Mouse (Mus musculus) gastrocnemius, postnatal 10 days (tissue): ENCODE data around the gene Tmc3. TPM values are rescaled to one million over a fixed set of nuclear protein-coding genes. Genes with fewer than 3 reads are reported as not detected.

Experiments
- DNase-seq: peaks from one replicate; pipeline ENCODE4 v3.0.0; 2021; ENCODE audit warnings: mixed read lengths
- total RNA-seq, 2 experiments: library from RNA; stranded (reverse); gene quantifications; 2 replicates each; pipeline ENCODE4 v1.2.3; 2021

Tmc3 gene
- total RNA-seq, 2 experiments from 2014 or later: 0.80 to 1.6 TPM

DNA sequence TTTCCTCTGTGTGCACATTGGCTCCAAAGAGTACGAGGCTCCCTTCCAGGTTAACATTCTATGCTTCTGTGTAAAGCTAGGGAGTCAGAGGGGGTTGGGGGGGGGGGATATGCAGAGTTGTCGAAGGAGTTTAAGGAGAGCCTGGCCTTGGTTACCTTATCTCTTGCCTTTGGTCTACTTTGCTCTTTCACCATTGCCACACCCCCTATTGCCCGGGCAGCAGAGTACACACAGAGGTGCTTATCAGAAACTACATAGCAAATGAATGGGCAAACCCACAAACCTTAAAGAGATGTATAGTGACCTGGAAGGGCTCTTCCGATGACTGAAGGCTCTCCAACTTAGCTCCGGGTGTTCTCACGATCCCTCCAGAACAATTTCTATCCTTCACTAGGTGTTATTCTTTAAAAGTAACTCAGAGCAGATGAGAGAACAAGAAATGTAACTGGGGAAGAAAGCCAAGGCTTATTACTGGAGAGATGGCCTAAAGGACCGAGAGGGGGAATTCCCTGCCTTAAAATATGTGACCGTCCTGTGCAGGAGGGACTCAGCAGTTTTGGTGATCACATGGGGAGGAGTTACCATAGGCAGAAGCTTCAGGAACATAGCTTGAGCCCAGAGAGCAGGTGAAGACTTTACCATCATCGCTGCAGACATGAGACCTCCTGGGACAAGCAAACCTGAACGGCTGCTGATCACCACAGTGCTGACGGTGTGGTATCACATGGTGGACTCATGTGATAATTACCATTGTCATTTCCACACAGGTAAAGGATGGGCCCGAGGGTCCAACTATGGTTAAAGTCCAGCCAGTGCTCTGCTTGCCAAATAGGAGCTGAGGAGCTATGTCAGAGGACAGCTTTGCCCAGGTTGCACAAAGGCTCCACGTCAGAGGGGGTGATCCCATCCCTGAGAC lies 14.5 kb downstream of the Tmc3 start:
- DNase-seq: no peak

- peak; percentile 64 for DNase-seq
Observed at GRCm38 (mm10) chr7:83599913-83600286, 15.2 kb downstream of the Tmc3 start.

- no peak for DNase-seq
Observed at GRCm38 (mm10) chr7:83604180-83604944, 19.6 kb downstream of the Tmc3 start.

- no peak for DNase-seq
Observed at GRCm38 (mm10) chr7:83606796-83607195, 22.1 kb downstream of the Tmc3 start.

DNA sequence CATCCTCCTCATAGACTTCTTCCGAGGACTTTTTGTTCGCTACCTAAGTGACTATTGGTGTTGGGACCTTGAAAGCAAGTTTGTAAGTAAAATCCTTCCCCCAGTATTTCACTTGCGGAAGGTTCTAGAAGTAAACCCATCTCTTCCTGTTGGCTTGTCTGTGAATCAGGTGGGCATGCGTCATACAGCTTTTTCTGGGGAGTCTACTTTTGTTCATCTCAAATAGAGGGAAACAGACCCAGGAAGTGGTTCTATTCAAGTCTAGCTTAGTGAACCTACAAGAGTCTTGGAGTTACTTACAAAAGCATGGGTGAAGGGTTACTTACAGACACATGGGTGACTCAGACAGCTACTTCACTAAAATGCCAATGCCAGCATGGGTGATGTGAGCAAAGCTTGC lies 25.2 kb downstream of the Tmc3 start:
- DNase-seq: no peak

- no peak for DNase-seq
Observed at GRCm38 (mm10) chr7:83611886-83612285, 27.2 kb downstream of the Tmc3 start.

GRCm38 (mm10) chr7:83615272-83615671 lies 30.5 kb downstream of the Tmc3 start:
- no peak for DNase-seq

- no peak for DNase-seq
Observed at GRCm38 (mm10) chr7:83615815-83616214, 31.1 kb downstream of the Tmc3 start.

- DNase-seq: no peak
Observed at GRCm38 (mm10) chr7:83616268-83616667, 31.5 kb downstream of the Tmc3 start.

DNA sequence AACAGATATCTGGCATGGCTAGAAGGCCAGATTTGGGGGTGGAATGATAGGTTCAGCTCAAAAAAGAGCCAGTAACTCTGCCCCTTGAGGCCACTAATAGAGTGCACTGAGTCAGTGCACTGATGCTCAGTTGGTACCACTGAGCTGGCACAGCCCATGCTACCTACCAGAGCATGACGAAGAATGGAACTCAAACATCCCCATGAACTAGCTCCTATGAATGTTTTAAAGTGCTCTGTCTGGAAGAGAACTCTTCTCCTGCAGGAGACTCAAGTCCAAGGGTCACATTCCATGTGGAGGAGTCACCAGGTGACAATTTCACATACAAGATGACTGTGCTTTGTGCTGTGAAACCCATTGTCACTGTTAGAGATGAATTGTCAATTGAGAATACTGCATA lies 34.0 kb downstream of the Tmc3 start:
- no peak for DNase-seq

- DNase-seq: no peak
Observed at GRCm38 (mm10) chr7:83622582-83622981, 37.9 kb downstream of the Tmc3 start.

DNA sequence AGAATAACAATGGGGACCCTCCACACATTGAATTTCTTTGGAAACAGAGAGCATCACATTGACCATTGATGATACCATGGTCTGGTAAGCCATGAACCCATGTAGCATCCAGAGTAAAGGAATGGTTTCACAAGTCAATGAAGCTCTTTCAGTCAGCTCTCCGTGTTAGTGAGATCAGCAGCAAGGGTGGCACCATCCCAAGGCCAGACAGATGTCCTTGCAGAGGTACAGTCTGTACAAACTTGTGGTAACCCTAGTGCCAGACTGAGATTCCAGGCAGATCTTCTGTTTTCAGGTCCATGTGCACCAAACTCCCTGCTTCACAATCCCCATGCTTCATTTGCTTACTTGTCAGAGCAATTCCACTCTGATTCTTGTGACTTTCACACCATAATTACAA lies 39.3 kb downstream of the Tmc3 start:
- DNase-seq: no peak

DNA sequence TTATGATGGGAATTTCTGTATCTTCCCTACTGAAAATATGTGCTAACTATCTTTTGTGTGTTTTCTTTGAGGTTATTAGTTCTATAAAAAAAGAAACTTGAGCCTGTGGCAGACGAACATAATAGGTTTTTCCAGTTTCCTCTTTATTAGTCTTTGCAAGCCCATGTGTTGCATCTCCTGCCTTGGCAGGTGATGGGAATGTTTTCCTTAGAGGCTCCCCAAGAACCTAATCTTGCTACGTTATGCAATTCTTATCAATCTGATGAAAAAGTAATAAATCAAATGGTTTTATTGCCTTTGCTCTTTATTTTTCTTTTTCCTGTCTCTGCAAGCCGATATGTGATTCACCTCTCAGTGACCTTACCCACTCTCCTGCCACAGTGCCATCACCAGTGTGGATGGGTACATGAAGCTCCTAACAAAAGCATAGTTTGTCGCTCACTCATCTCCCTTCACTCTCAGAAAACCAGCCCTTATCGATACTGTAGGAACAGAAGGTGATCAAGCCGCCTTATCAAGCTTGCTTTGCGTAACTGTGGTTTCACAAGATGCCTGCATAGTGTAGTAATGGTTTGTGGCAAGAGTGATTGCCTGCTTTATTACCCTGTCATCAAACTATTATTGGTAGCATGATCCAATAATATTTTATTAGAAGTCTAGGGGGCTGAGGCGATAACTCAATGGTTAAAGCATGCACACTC lies 42.0 kb downstream of the Tmc3 start:
- DNase-seq: no peak

GRCm38 (mm10) chr7:83627369-83627768 lies 42.6 kb downstream of the Tmc3 start:
- no peak for DNase-seq

GRCm38 (mm10) chr7:83631073-83631827 lies 46.5 kb downstream of the Tmc3 start:
- DNase-seq: no peak

GRCm38 (mm10) chr7:83631828-83632681 lies 47.3 kb downstream of the Tmc3 start, which contains the start of gene Stard5:
Gene Stard5, plus strand, starts transcription at chr7:83631959.
- peak; percentile 86 for DNase-seq

DNA sequence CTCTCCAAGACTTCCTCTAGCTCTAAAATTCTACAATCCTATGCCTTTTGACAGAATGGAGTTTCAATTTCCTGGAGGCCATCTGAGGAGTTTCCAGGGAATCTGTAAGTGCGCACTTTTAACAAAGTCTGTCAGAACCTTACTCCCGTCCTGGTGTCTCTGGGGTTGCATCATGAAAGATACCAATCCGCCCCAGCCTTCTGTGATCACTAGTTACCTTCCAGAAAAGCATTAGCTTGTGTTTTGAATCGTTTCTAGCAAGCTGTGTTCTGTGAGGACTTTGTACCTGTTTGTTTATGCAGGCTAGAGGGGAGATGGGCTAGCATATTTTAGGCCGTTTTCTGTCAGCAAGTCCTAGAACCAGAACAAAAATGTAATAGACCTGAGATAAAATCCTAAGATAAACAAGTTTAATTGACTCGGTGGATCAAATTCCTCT lies 48.0 kb downstream of the Tmc3 start:
- no peak for DNase-seq

DNA sequence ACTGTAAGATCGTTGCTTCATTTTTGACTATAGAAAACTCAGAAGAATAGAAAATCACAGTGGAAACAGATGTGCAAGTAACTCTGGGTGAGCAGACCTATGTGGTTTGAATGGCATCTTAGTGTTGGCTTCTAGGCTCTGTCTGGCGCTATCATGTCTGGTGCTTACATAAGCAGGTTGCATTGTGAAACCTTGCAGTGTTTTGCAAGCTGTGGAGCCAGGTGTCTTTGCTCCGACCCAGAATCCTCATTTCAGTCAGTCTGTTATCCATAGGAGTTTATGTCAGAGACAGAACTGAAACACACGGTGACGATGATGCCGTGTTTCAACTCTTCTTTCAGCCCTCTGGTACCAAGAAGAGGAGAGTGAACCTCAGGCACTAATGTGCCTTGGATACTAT lies 49.1 kb downstream of the Tmc3 start:
- DNase-seq: no peak

DNA sequence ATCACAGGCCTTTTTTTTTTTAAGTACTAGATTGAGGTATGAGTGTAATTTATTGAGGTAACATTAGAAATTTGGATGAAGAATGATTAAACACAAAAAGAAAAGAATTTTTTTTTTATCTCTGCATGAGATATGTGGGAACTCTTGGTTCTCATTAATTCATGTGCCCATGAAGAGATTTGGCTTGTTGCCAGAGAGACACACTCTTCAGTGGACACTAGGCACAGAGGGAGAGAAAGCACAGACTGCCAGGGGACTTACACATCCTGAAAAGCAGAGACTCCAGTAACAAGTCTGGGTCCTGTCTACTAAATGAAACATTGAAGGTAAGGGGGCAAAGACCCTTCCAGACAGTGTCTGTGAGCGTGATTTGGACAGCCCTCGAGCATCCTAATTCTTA lies 51.0 kb downstream of the Tmc3 start:
- no peak for DNase-seq

DNA sequence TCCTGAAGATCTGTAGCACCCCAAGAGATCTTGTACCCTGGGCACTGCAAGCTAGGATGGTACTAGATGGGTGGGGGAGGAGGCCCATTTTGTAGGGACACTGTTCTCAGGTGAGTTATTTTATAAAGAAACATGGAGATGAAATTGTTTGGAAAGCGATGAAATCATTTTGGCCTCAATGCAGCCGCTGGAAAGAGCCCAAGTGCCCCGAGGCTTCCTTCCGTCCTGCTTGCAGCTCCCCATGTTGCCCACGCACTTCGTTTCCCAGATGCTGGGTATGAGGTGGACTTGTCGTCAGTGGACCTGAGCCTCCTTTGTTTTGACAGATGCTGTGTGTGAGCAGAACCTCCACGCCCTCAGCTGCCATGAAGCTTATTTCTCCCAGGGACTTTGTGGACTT lies 51.7 kb downstream of the Tmc3 start:
- DNase-seq: no peak
